20 mouse cellular contexts compared by ENCODE assay signal in genomic region chr10:105595480-105596102, GRCm38 (mm10). TPM values are rescaled to one million over a fixed set of nuclear protein-coding genes. Genes with fewer than 3 reads are reported as not detected.
DNase-seq lines count a peak whose midpoint lies in the region; ATAC-seq and TF ChIP-seq lines count a peak whose summit lies in the region.
"Had no signal": no experiment of that assay in that cellular context is flagged by ENCODE, and none has a peak within 500 bp of the region (broad histone marks: within the 10 kb centered on the region; RNA-seq: fewer than 3 reads in every experiment).

No protein-coding gene starts in this region.

- TF ChIP-seq CTCF in lung, embryonic 14.5 days (IDR thresholded peaks at IDR 0.05; ENCODE audit: low read depth), result no peak

- no peak overlapping the region for H3K9ac ChIP-seq in embryonic facial prominence, embryonic 14.5 days (ENCODE audit: low read depth, low read length)
- H3K9ac ChIP-seq in lung, embryonic 14.5 days, result no peak overlapping the region
- no peak overlapping the region for H3K9ac ChIP-seq in forebrain, embryonic 16.5 days (replicated peaks; ENCODE audit: low read depth, low read length)
- H3K9ac ChIP-seq: embryonic facial prominence, embryonic 13.5 days; midbrain, embryonic 12.5 days had no signal

- H3K4me2 ChIP-seq in embryonic facial prominence, embryonic 14.5 days (ENCODE audit: low read depth, low read length), result no peak overlapping the region
- no peak overlapping the region for H3K4me2 ChIP-seq in lung, embryonic 14.5 days
- no peak overlapping the region for H3K4me2 ChIP-seq in forebrain, embryonic 16.5 days (ENCODE audit: low read length)
- H3K4me2 ChIP-seq: embryonic facial prominence, embryonic 13.5 days; liver, embryonic 11.5 days; midbrain, embryonic 12.5 days had no signal

- no peaks in the 10 kb centered on the region for H3K9me3 ChIP-seq in embryonic facial prominence, embryonic 14.5 days (ENCODE audit: control insufficient read depth, low read length)
- no peaks in the 10 kb centered on the region for H3K9me3 ChIP-seq in embryonic facial prominence, embryonic 10.5 days
- no peaks in the 10 kb centered on the region for H3K9me3 ChIP-seq in lung, embryonic 14.5 days (ENCODE audit: low read depth, low read length)
- no peaks in the 10 kb centered on the region for H3K9me3 ChIP-seq in forebrain, embryonic 16.5 days (ENCODE audit: control insufficient read depth, low read length)
- H3K9me3 ChIP-seq: embryonic facial prominence, embryonic 13.5 days; heart, embryonic 10.5 days; midbrain, embryonic 12.5 days had no signal

- WGBS in embryonic facial prominence, embryonic 14.5 days, result 58% methylated on average over 7 of the region's 7 CpGs
- 88% methylated on average over 7 of the region's 7 CpGs for WGBS in embryonic facial prominence, embryonic 10.5 days
- 42% methylated on average over 7 of the region's 7 CpGs for WGBS in lung, embryonic 14.5 days
- WGBS in forebrain, embryonic 16.5 days, result 64% methylated on average over 7 of the region's 7 CpGs

- H3K27ac ChIP-seq in embryonic facial prominence, embryonic 14.5 days (replicated peaks; ENCODE audit: low read depth, low read length), result no peak overlapping the region
- H3K27ac ChIP-seq in embryonic facial prominence, embryonic 10.5 days (replicated peaks), result no peak overlapping the region
- H3K27ac ChIP-seq in lung, embryonic 14.5 days (ENCODE audit: low read depth), result peak overlapping the region; percentile 33; the same call in 1 of the 2 replicates
- no peak overlapping the region for H3K27ac ChIP-seq in forebrain, embryonic 16.5 days (ENCODE audit: low read length)
- H3K27ac ChIP-seq: embryonic facial prominence, embryonic 13.5 days; heart, embryonic 10.5 days; midbrain, embryonic 12.5 days; stomach, postnatal 0 days had no signal

- peak; percentile 88 for DNase-seq in embryonic facial prominence, embryonic 14.5 days (ENCODE audit: low spot score)
- DNase-seq in embryonic facial prominence, embryonic 10.5 days (ENCODE audit: low spot score), result no peak
- DNase-seq in lung, embryonic 14.5 days, result peak; percentile 92
- DNase-seq in lung, adult 18-20 months, result no peak
- peak; percentile 81 to 82 for DNase-seq in cerebellum, adult 18-20 months
- DNase-seq in gastrocnemius, postnatal 36 days, result no peak
- DNase-seq in right cerebral cortex, postnatal 36 days (ENCODE audit: low spot score in 2 of 2), result no peak
- DNase-seq: gastrocnemius, postnatal 10 days; heart, postnatal 14 days; lung, postnatal 4 days had no signal

- no peak overlapping the region for H3K4me3 ChIP-seq in embryonic facial prominence, embryonic 14.5 days (ENCODE audit: low read depth, low read length)
- H3K4me3 ChIP-seq in embryonic facial prominence, embryonic 10.5 days, result no peak overlapping the region
- no peak overlapping the region for H3K4me3 ChIP-seq in lung, embryonic 14.5 days (ENCODE audit: low read depth, low read length)
- no peak overlapping the region for H3K4me3 ChIP-seq in forebrain, embryonic 16.5 days (replicated peaks; ENCODE audit: low read length)
- H3K4me3 ChIP-seq: embryonic facial prominence, embryonic 13.5 days; heart, embryonic 10.5 days; midbrain, embryonic 12.5 days; myocyte had no signal

- H3K27me3 ChIP-seq in embryonic facial prominence, embryonic 14.5 days (replicated peaks; ENCODE audit: control insufficient read depth, insufficient read depth, low read length), result no peaks in the 10 kb centered on the region
- H3K27me3 ChIP-seq in embryonic facial prominence, embryonic 10.5 days (replicated peaks; ENCODE audit: low read depth, poor library complexity, severe bottlenecking), result no peaks in the 10 kb centered on the region
- H3K27me3 ChIP-seq in lung, embryonic 14.5 days (ENCODE audit: insufficient read depth, low read length), result no peaks in the 10 kb centered on the region
- no peaks in the 10 kb centered on the region for H3K27me3 ChIP-seq in forebrain, embryonic 16.5 days (replicated peaks; ENCODE audit: control insufficient read depth, insufficient read depth, low read length)
- H3K27me3 ChIP-seq: CH12.LX; embryonic facial prominence, embryonic 13.5 days; midbrain, embryonic 12.5 days had no signal

- no peak for ATAC-seq in embryonic facial prominence, embryonic 14.5 days (ENCODE audit: low read depth)
- peak; percentile 62 for ATAC-seq in lung, embryonic 14.5 days (ENCODE audit: insufficient read depth)
- peak; percentile 89 for ATAC-seq in forebrain, embryonic 16.5 days
- ATAC-seq: inflammation-experienced regulatory T-cells, adult 6 months had no signal

- no peaks in the 10 kb centered on the region for H3K36me3 ChIP-seq in embryonic facial prominence, embryonic 14.5 days (ENCODE audit: control insufficient read depth, insufficient read depth, low read length)
- H3K36me3 ChIP-seq in embryonic facial prominence, embryonic 10.5 days (replicated peaks), result no peaks in the 10 kb centered on the region
- H3K36me3 ChIP-seq in lung, embryonic 14.5 days (ENCODE audit: insufficient read depth), result no peaks in the 10 kb centered on the region
- no peaks in the 10 kb centered on the region for H3K36me3 ChIP-seq in forebrain, embryonic 16.5 days (ENCODE audit: control insufficient read depth, insufficient read depth)
- H3K36me3 ChIP-seq: embryonic facial prominence, embryonic 13.5 days; heart, embryonic 10.5 days; midbrain, embryonic 12.5 days had no signal

- no peaks in the 10 kb centered on the region for H3K4me1 ChIP-seq in embryonic facial prominence, embryonic 14.5 days (ENCODE audit: control insufficient read depth, insufficient read depth, low read length)
- H3K4me1 ChIP-seq in embryonic facial prominence, embryonic 10.5 days, result 0 out of 2 replicates have a peak, but pooled peaks cover 6% of the 10 kb centered on the region
- 0 out of 2 replicates have a peak, but pooled peaks cover 7% of the 10 kb centered on the region for H3K4me1 ChIP-seq in lung, embryonic 14.5 days (ENCODE audit: insufficient read depth)
- H3K4me1 ChIP-seq in forebrain, embryonic 16.5 days (replicated peaks; ENCODE audit: control insufficient read depth, insufficient read depth, low read length), result 0 out of 2 replicates have a peak, but pooled peaks cover 2% of the 10 kb centered on the region

- intact Hi-C loops in gastrocnemius, postnatal 36 days (cut with DNase I), result no loop called here

RNA-seq across cellular contexts. Expression of gene Tmtc2, which starts 21.3 kb away (rescaled TPM):
- 9.4 and 10.9 TPM in 2 replicates for polyA plus RNA-seq in embryonic facial prominence, embryonic 14.5 days (2014; fragmentation: Nextera tagmentation; extraction: Ambion mirVana)
- polyA plus RNA-seq in embryonic facial prominence, embryonic 10.5 days (2016; fragmentation: Nextera tagmentation; extraction: Ambion mirVana), result 7.7 and 8.5 TPM in 2 replicates
- polyA plus RNA-seq in lung, embryonic 14.5 days (2014; fragmentation: Nextera tagmentation; extraction: Ambion mirVana), result 6.9 and 7.9 TPM in 2 replicates
- 6.1 and 7.2 TPM in 2 replicates for polyA plus RNA-seq in forebrain, embryonic 16.5 days (2015; fragmentation: Nextera tagmentation; extraction: Ambion mirVana)
- 1 to 10 TPM; 1.1 to 1.3 TPM for total RNA-seq in gastrocnemius, postnatal 36 days (2021)
- total RNA-seq: CH12.LX; neutrophil, adult 5-6 weeks had no signal

Comparison
In these comparisons a context has a peak if more than half of its experiments do, and no peak if none do; other contexts are left out.
1. DNase-seq: peak in embryonic facial prominence, embryonic 14.5 days (single experiment), lung, embryonic 14.5 days (single experiment) and cerebellum, adult 18-20 months (2 of 2); none in embryonic facial prominence, embryonic 10.5 days (single experiment), lung, adult 18-20 months (0 of 2), gastrocnemius, postnatal 36 days (0 of 2) and right cerebral cortex, postnatal 36 days (0 of 2).